Mouse (Mus musculus): ENCODE data around the gene Clec4a4.
A peak's percentile ranks its signal among the peaks of the same experiment; 100 is the strongest.
"Not testable (repeated sequence)": the region's sequence is repeated elsewhere in the genome, so short reads cannot be mapped to it uniquely, and the experiment has no call there.

Clec4a4 gene

GRCm38 (mm10) chr6:122989876-122990437 is at the start of gene Clec4a4:
TSS of gene Clec4a4 (plus strand) at chr6:122990367.
- DNase-seq, result no peak

GRCm38 (mm10) chr6:122946760-122947159 is 43.4 kb upstream of the Clec4a4 start:
- DNase-seq, result no peak

- peak; percentile 7 for DNase-seq
These were observed 37.8 kb upstream of the Clec4a4 start, which contains the start of gene Clec4a3 for GRCm38 (mm10) chr6:122952401-122952800. TSS of gene Clec4a3 (plus strand) at chr6:122952515.

GRCm38 (mm10) chr6:122964562-122964961 is 25.6 kb upstream of the Clec4a4 start:
- DNase-seq, result no peak

- DNase-seq, result no peak
These were observed 21.1 kb upstream of the Clec4a4 start for GRCm38 (mm10) chr6:122969048-122969447.

GRCm38 (mm10) chr6:123004696-123005095 is 14.5 kb downstream of the Clec4a4 start:
- not testable (repeated sequence) for DNase-seq

- no peak for DNase-seq
These were observed 15.4 kb downstream of the Clec4a4 start for GRCm38 (mm10) chr6:123005591-123005990.

- no peak for DNase-seq
These were observed 59.7 kb downstream of the Clec4a4 start, which contains the start of gene Clec4b1 for GRCm38 (mm10) chr6:123049742-123050372. TSS of gene Clec4b1 (plus strand) at chr6:123049962.

Data from kidney, adult 9 months (tissue).